In genomic region chr17:33940206-33940805, GRCm38 (mm10) we compare ENCODE assay signal across 1 mouse cellular context.
TF ChIP-seq lines count a peak whose summit lies in the region.

Gene Pfdn6 (minus strand): TSS chr17:33940343.
Gene Wdr46 (plus strand): TSS chr17:33940660.

TF ChIP-seq in CH12.LX, 34 proteins besides CTCF, POLR2A, EP300 and RAD21 (continued from another document):
- TF ChIP-seq PAX5 (IDR thresholded peaks at IDR 0.05; ENCODE audit: low read length) (no peak), BHLHE40 (IDR thresholded peaks at IDR 0.05; ENCODE audit: low read depth, low read length) (peak; percentile 39; the same call in 1 of the 2 replicates), IRF4 (IDR thresholded peaks at IDR 0.05; ENCODE audit: low read depth, low read length) (peak; percentile 7; the same call in 1 of the 2 replicates), CHD2 (IDR thresholded peaks at IDR 0.05; ENCODE audit: low read length) (peak; percentile 95), MYC (IDR thresholded peaks at IDR 0.05; ENCODE audit: low read depth, low read length) (peak; percentile 75)
